Mouse (Mus musculus): Measurements from ENCODE around the gene Heg1.

Gene Heg1

DNA sequence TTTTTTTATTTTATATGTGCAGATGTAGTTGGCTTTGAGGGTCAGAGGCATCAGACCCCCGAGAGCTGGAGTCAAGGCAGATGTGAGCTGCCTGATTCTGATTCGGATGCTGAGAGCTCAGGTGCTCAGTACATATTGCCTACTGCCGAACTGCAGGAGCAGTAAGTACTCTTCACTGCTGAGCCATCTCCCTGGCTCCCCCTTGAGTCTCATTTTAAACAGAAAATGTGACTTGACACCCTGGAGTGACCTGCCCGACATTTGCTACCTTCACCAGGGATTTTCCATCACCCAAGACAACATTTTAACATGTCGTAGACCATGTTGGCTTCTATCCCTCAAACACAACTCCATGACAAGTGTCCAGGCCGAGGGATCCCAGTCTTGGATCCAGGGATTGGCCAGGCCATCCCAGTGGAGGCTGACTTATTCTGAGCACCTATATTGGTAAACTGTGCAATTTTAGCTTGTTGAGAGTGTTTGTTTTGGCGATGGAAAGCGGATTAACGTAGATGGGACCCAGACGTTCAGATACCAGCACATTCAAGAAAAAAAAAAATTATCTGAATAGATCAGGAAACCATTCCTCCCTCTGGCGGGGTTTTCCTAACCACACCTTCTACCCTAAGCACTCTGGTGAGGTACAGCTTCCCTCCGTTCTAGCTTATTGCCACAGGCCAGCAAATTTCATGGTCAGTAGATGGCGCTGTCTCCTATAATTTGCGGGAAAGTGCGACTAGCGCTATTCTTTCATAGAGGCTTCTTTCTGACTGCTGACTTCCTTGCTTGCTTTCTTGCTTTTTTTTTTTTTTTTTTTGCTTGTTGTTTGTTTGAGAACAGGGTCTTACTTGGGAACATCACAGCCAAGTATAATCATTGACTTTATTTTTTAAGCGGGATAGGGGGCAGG, 136.4 kb downstream of the Heg1 start:
- in situ Hi-C loops (cut with MboI): loop anchor here (10.0 kb wide), 1 partner anchor 134 kb away; no protein-coding TSS in a partner anchor
